Mouse (Mus musculus) CH12.LX (cell line): ENCODE results near the gene Hemgn. TPM values are rescaled to one million over a fixed set of nuclear protein-coding genes. Genes with fewer than 3 reads are reported as not detected.

Experiments used
- DNase-seq: peaks from one replicate; pipeline ENCODE4 v3.0.0-alpha.2; 2013; ENCODE audit errors: extremely low read depth
- H3K27ac ChIP-seq: 2 replicates; pipeline ENCODE4 v1.5.1; 2012; ENCODE audit warnings: low read depth, mild to moderate bottlenecking, control low read depth, moderate library complexity; ENCODE audit not compliant: insufficient read depth
- H3K27me3 ChIP-seq: replicated peaks from 2 replicates; pipeline ENCODE3; 2012; ENCODE audit warnings: inconsistent platforms
- H3K36me3 ChIP-seq, 2 experiments: replicated peaks in 1 of 2; 2 replicates each; pipeline versions ENCODE3 to v1.6.1; 2012; ENCODE audit warnings: inconsistent platforms in 1 of 2, low read length in 1 of 2, mild to moderate bottlenecking in 1 of 2, mixed read lengths in 1 of 2, moderate library complexity in 1 of 2; ENCODE audit not compliant: control insufficient read depth in 1 of 2, insufficient read depth in 1 of 2
- H3K4me1 ChIP-seq, 2 experiments: 2 replicates each; pipeline ENCODE4 v1.6.1; 2012; ENCODE audit warnings: inconsistent platforms in 1 of 2, moderate library complexity in 1 of 2; ENCODE audit not compliant: insufficient read depth in 2 of 2, control insufficient read depth in 1 of 2
- H3K4me2 ChIP-seq: 2 replicates; pipeline ENCODE4 v1.6.1; 2012; ENCODE audit warnings: low read depth, mild to moderate bottlenecking, control low read depth; ENCODE audit not compliant: poor library complexity, insufficient read depth, severe bottlenecking
- H3K4me3 ChIP-seq, 3 experiments: fragments of 150-350 bp in 1 of 3; sonication (generic) in 1 of 3; replicated peaks in 1 of 3; 2 replicates each; pipeline versions ENCODE3 to v1.5.1; 2011 to 2012; ENCODE audit warnings: low read depth in 2 of 3, low read length in 2 of 3, mild to moderate bottlenecking in 2 of 3, moderate library complexity in 2 of 3, control low read depth in 1 of 3, improper control_type of control experiment in 1 of 3, inconsistent platforms in 1 of 3, mixed read lengths in 1 of 3; ENCODE audit not compliant: poor library complexity in 1 of 3
- H3K79me2 ChIP-seq: replicated peaks from 2 replicates; pipeline ENCODE4 v1.6.1; 2012; ENCODE audit warnings: mild to moderate bottlenecking, moderate library complexity; ENCODE audit not compliant: control insufficient read depth, poor library complexity, insufficient read depth, severe bottlenecking; ENCODE audit errors: extremely low read depth
- H3K9ac ChIP-seq: 2 replicates; pipeline ENCODE4 v1.6.1; 2012; ENCODE audit warnings: low read depth, mild to moderate bottlenecking, control low read depth, moderate library complexity; ENCODE audit not compliant: insufficient read depth
- H3K9me3 ChIP-seq: replicated peaks from 2 replicates; pipeline ENCODE3; 2012; ENCODE audit warnings: low read length, inconsistent platforms, mixed read lengths
- BHLHE40 ChIP-seq: IDR thresholded peaks from 2 replicates; pipeline ENCODE4 v1.6.1; 2011; ENCODE audit warnings: mild to moderate bottlenecking, low read depth, low read length, improper control_type of control experiment
- CHD1 ChIP-seq: IDR thresholded peaks from 2 replicates; pipeline ENCODE4 v1.6.1; 2012; ENCODE audit warnings: low read depth, low read length, improper control_type of control experiment, inconsistent platforms
- CHD2 ChIP-seq: IDR thresholded peaks from 2 replicates; pipeline ENCODE4 v1.6.1; 2011; ENCODE audit warnings: low read length, improper control_type of control experiment
- CTCF ChIP-seq, 2 experiments: IDR thresholded peaks in 1 of 2; conservative IDR thresholded peaks in 1 of 2; 2 replicates each; pipeline ENCODE4 v1.5.1; 2011 to 2012; ENCODE audit warnings: low read depth in 2 of 2, low read length in 2 of 2, improper control_type of control experiment in 1 of 2, inconsistent platforms in 1 of 2, mild to moderate bottlenecking in 1 of 2, moderate library complexity in 1 of 2
- E2F4 ChIP-seq: IDR thresholded peaks from 2 replicates; pipeline ENCODE4 v1.6.1; 2011; ENCODE audit warnings: low read depth, low read length, improper control_type of control experiment; ENCODE audit not compliant: insufficient replicate concordance
- ELF1 ChIP-seq: IDR thresholded peaks from 2 replicates; pipeline ENCODE4 v1.6.1; 2014; ENCODE audit warnings: low read depth, mild to moderate bottlenecking, inconsistent platforms, low read length, improper control_type of control experiment
- EP300 ChIP-seq: IDR thresholded peaks from 2 replicates; pipeline ENCODE4 v1.6.1; 2011; ENCODE audit warnings: low read length, improper control_type of control experiment
- ETS1 ChIP-seq: conservative IDR thresholded peaks from 2 replicates; pipeline ENCODE4 v1.6.1; 2012; ENCODE audit warnings: low read depth, mild to moderate bottlenecking, inconsistent platforms, low read length, improper control_type of control experiment, moderate library complexity
- GABPA ChIP-seq: IDR thresholded peaks from 2 replicates; pipeline ENCODE4 v1.6.1; 2012; ENCODE audit warnings: low read depth, low read length, improper control_type of control experiment, inconsistent platforms; ENCODE audit not compliant: insufficient replicate concordance
- HCFC1 ChIP-seq: IDR thresholded peaks from 2 replicates; pipeline ENCODE4 v1.6.1; 2012; ENCODE audit warnings: low read depth, mild to moderate bottlenecking, inconsistent platforms, low read length, improper control_type of control experiment
- IRF4 ChIP-seq: IDR thresholded peaks from 2 replicates; pipeline ENCODE4 v1.6.1; 2014; ENCODE audit warnings: low read depth, mild to moderate bottlenecking, inconsistent platforms, low read length, improper control_type of control experiment
- JUN ChIP-seq: IDR thresholded peaks from 2 replicates; pipeline ENCODE4 v1.6.1; 2011; ENCODE audit warnings: low read depth, mild to moderate bottlenecking, low read length, improper control_type of control experiment, moderate library complexity; ENCODE audit not compliant: insufficient read depth
- JUND ChIP-seq: conservative IDR thresholded peaks from 2 replicates; pipeline ENCODE4 v1.6.1; 2011; ENCODE audit warnings: low read depth, low read length, improper control_type of control experiment
- KAT2A ChIP-seq: IDR thresholded peaks from 2 replicates; pipeline ENCODE4 v1.6.1; 2012; ENCODE audit warnings: low read length, improper control_type of control experiment, inconsistent platforms; ENCODE audit not compliant: insufficient replicate concordance
- MAFK ChIP-seq: IDR thresholded peaks from 2 replicates; pipeline ENCODE4 v1.6.1; 2011; ENCODE audit warnings: low read length, improper control_type of control experiment; ENCODE audit not compliant: insufficient replicate concordance
- MAX ChIP-seq: IDR thresholded peaks from 2 replicates; pipeline ENCODE4 v1.6.1; 2011; ENCODE audit warnings: low read length, improper control_type of control experiment
- MAZ ChIP-seq: IDR thresholded peaks from 2 replicates; pipeline ENCODE4 v1.6.1; 2012; ENCODE audit warnings: low read depth, mild to moderate bottlenecking, inconsistent platforms, low read length, improper control_type of control experiment, moderate library complexity
- MEF2A ChIP-seq: IDR thresholded peaks from 2 replicates; pipeline ENCODE4 v1.6.1; 2014; ENCODE audit warnings: low read depth, mild to moderate bottlenecking, inconsistent platforms, low read length, improper control_type of control experiment, borderline replicate concordance
- MXI1 ChIP-seq: IDR thresholded peaks from 2 replicates; pipeline ENCODE4 v1.6.1; 2011; ENCODE audit warnings: mild to moderate bottlenecking, low read depth, low read length, improper control_type of control experiment
- MYC ChIP-seq: IDR thresholded peaks from 2 replicates; pipeline ENCODE4 v1.6.1; 2011; ENCODE audit warnings: low read depth, mild to moderate bottlenecking, improper control_type of control experiment, low read length
- NELFE ChIP-seq: IDR thresholded peaks from 2 replicates; pipeline ENCODE4 v1.6.1; 2011; ENCODE audit warnings: low read depth, low read length, improper control_type of control experiment
- NRF1 ChIP-seq: IDR thresholded peaks from 2 replicates; pipeline ENCODE4 v1.6.1; 2014; ENCODE audit warnings: low read depth, mild to moderate bottlenecking, inconsistent platforms, low read length, improper control_type of control experiment, moderate library complexity
- PAX5 ChIP-seq: IDR thresholded peaks from 2 replicates; pipeline ENCODE4 v1.6.1; 2012; ENCODE audit warnings: low read length, inconsistent platforms, mixed read lengths
- POLR2A ChIP-seq: IDR thresholded peaks from 2 replicates; pipeline ENCODE4 v1.6.1; 2011; ENCODE audit warnings: low read depth, mild to moderate bottlenecking, improper control_type of control experiment, low read length
- POLR2AphosphoS2 ChIP-seq: IDR thresholded peaks from 2 replicates; pipeline ENCODE4 v1.6.1; 2011; ENCODE audit warnings: low read depth, low read length, improper control_type of control experiment
- RAD21 ChIP-seq: IDR thresholded peaks from 2 replicates; pipeline ENCODE4 v1.6.1; 2011; ENCODE audit warnings: low read depth, mild to moderate bottlenecking, low read length, improper control_type of control experiment, moderate library complexity
- RCOR1 ChIP-seq: conservative IDR thresholded peaks from 2 replicates; pipeline ENCODE4 v1.6.1; 2012; ENCODE audit warnings: low read depth, mild to moderate bottlenecking, inconsistent platforms, low read length, improper control_type of control experiment
- SIN3A ChIP-seq: IDR thresholded peaks from 2 replicates; pipeline ENCODE4 v1.6.1; 2012; ENCODE audit warnings: low read length, improper control_type of control experiment, inconsistent platforms
- SMC3 ChIP-seq: IDR thresholded peaks from 2 replicates; pipeline ENCODE4 v1.6.1; 2011; ENCODE audit warnings: low read depth, low read length, improper control_type of control experiment
- TBP ChIP-seq: conservative IDR thresholded peaks from 2 replicates; pipeline ENCODE4 v1.6.1; 2011; ENCODE audit warnings: low read depth, low read length, improper control_type of control experiment
- TCF12 ChIP-seq: IDR thresholded peaks from 2 replicates; pipeline ENCODE4 v1.6.1; 2014; ENCODE audit warnings: low read depth, mild to moderate bottlenecking, inconsistent platforms, low read length, improper control_type of control experiment
- UBTF ChIP-seq: IDR thresholded peaks from 2 replicates; pipeline ENCODE4 v1.6.1; 2012; ENCODE audit warnings: low read depth, mild to moderate bottlenecking, inconsistent platforms, low read length, improper control_type of control experiment, moderate library complexity
- USF1 ChIP-seq: IDR thresholded peaks from 2 replicates; pipeline ENCODE4 v1.6.1; 2014; ENCODE audit warnings: low read depth, mild to moderate bottlenecking, inconsistent platforms, low read length, improper control_type of control experiment
- USF2 ChIP-seq: conservative IDR thresholded peaks from 2 replicates; pipeline ENCODE4 v1.6.1; 2011; ENCODE audit warnings: low read depth, low read length, improper control_type of control experiment
- ZC3H11A ChIP-seq: IDR thresholded peaks from 2 replicates; pipeline ENCODE4 v1.6.1; 2012; ENCODE audit warnings: low read depth, mild to moderate bottlenecking, inconsistent platforms, low read length, improper control_type of control experiment
- ZKSCAN1 ChIP-seq: IDR thresholded peaks from 2 replicates; pipeline ENCODE4 v1.6.1; 2012; ENCODE audit warnings: low read depth, inconsistent platforms, low read length, improper control_type of control experiment, borderline replicate concordance
- ZMIZ1 ChIP-seq: IDR thresholded peaks from 2 replicates; pipeline ENCODE4 v1.6.1; 2012; ENCODE audit warnings: low read depth, mild to moderate bottlenecking, inconsistent platforms, low read length, improper control_type of control experiment
- ZNF384 ChIP-seq: IDR thresholded peaks from 2 replicates; pipeline ENCODE4 v1.6.1; 2012; ENCODE audit warnings: low read depth, low read length, improper control_type of control experiment, inconsistent platforms
- dilution Hi-C: fragments of 300-500 bp; cut with MboI; formaldehyde crosslinking; loops from 2 replicates; pipeline ENCODE4 v1.14.3; 2020; ENCODE audit warnings: low sequenced_read_pairs; ENCODE audit not compliant: extremely low pct_unique_long_range_greater_than_20kb, extremely low pct_ligation_motif_present
- in situ Hi-C: fragments of 300-500 bp; cut with MboI; formaldehyde crosslinking; loops from 3 replicates; pipeline ENCODE4 v1.14.3; 2019; ENCODE audit warnings: low sequenced_read_pairs, low pct_ligation_motif_present, low pct_unique_long_range_greater_than_20kb, mixed read lengths
- polyA plus RNA-seq: library from polyadenylated mRNA; unstranded; fragments of >175 nt; gene quantifications from 2 replicates; pipeline ENCODE4 v1.2.1, GENCODE M21; 2012; ENCODE audit warnings: low read depth; ENCODE audit not compliant: insufficient read length
- total RNA-seq, 2 experiments: library from RNA; depleted of rRNA; stranded (reverse); fragments of 300-350 nt in 1 of 2; fragments of >200 nt in 1 of 2; gene quantifications; 2 replicates each; pipeline ENCODE4 v1.2.3; 2012 to 2014

Gene Hemgn
- total and polyA plus RNA-seq, 3 experiments = not detected

DNA sequence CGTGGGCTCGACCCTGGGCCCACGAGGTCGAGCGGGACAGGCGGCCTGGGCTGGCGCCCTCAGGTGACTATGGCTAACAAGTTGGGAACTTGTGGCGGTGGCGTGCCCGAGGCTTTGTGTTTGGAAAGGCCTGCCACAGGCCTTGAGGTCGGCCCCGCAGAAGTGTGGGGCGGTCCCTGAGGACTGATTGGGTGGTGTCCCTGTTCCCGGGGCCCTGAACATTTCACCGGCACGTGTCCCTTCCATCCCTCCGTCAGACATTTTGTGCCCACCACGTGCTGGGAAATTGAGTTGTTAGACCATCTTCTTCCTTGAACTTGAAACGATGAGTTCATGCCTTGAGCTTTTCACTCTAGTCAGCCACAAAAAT, 39.2 kb upstream of the Hemgn start:
- H3K79me2 ChIP-seq = peaks cover 57% of the 10 kb centered on the region
- dilution Hi-C loops = no loop called here
- H3K36me3 ChIP-seq = peaks cover 0 to 24% of the 10 kb centered on the region in 2 experiments

GRCm38 (mm10) chr4:46451758-46452480, 38.6 kb upstream of the Hemgn start:
- peak overlapping the region; percentile 88 for H3K4me2 ChIP-seq
- peak; percentile 18; the same call in 1 of the 2 replicates for TF ChIP-seq TCF12
- TF ChIP-seq ZNF384 = peak; percentile 59; the same call in 1 of the 2 replicates
- no peak for TF ChIP-seq ETS1
- TF ChIP-seq RAD21 = no peak
- TF ChIP-seq MYC = no peak
- no peak for TF ChIP-seq BHLHE40
- no peak for TF ChIP-seq EP300
- no peak for TF ChIP-seq KAT2A
- TF ChIP-seq USF2 = no peak
- TF ChIP-seq MAX = no peak
- no peak for TF ChIP-seq GABPA
- no peak for TF ChIP-seq POLR2A
- no peak; the same call in 1 of the 2 replicates for TF ChIP-seq UBTF
- TF ChIP-seq MAZ = no peak
- TF ChIP-seq NRF1 = no peak
- no peak for TF ChIP-seq E2F4

More for the DNA sequence above, 39.2 kb upstream of the Hemgn start:
- Histone ChIP-seq H3K9ac (peak overlapping the region; percentile 100), H3K4me2 (peak overlapping the region; percentile 88), H3K4me1 (peaks cover 18 to 49% of the 10 kb centered on the region in 2 experiments), H3K27ac (peak overlapping the region; percentile 93), H3K9me3 (no peaks in the 10 kb centered on the region), H3K4me3 (peak overlapping the region; percentile 61 to 96 (median 80)), H3K27me3 (no peaks in the 10 kb centered on the region)
- TF ChIP-seq MYC = peak; percentile 100
- TF ChIP-seq HCFC1 = peak; percentile 13; the same call in 1 of the 2 replicates
- no peak for TF ChIP-seq MEF2A
- peak; percentile 95 for TF ChIP-seq MXI1
- TF ChIP-seq ZNF384 = no peak
- no peak for TF ChIP-seq CHD1
- TF ChIP-seq ZC3H11A = no peak
- TF ChIP-seq BHLHE40 = peak; percentile 99
- TF ChIP-seq PAX5 = no peak
- no peak for TF ChIP-seq CTCF (conservative IDR thresholded peaks at IDR 0.05 in 1 of 2, IDR thresholded peaks at IDR 0.05 in 1 of 2; ENCODE audit: low read depth in 2 of 2, low read length in 2 of 2)
- TF ChIP-seq KAT2A = no peak
- no peak for TF ChIP-seq ZKSCAN1
- TF ChIP-seq POLR2AphosphoS2 = no peak
- no peak for TF ChIP-seq CHD2
- TF ChIP-seq MAX = peak; percentile 100
- no peak; the same call in 1 of the 2 replicates for TF ChIP-seq ZMIZ1
- TF ChIP-seq USF1 = peak; percentile 68
- TF ChIP-seq SMC3 = no peak
- TF ChIP-seq JUN = no peak; the same call in 1 of the 2 replicates
- no peak for TF ChIP-seq MAZ
- peak; percentile 65 for TF ChIP-seq POLR2A
- no peak for TF ChIP-seq MAFK
- peak; percentile 41 for TF ChIP-seq TCF12
- no peak for TF ChIP-seq NELFE
- TF ChIP-seq RCOR1 = no peak; the same call in 1 of the 2 replicates
- TF ChIP-seq TBP = peak; percentile 78
- no peak for TF ChIP-seq EP300
- TF ChIP-seq UBTF = no peak
- TF ChIP-seq ELF1 = no peak; the same call in 1 of the 2 replicates
- peak; percentile 65 for TF ChIP-seq USF2
- no peak for TF ChIP-seq NRF1
- no peak; the same call in 1 of the 2 replicates for TF ChIP-seq IRF4
- TF ChIP-seq E2F4 = no peak
- TF ChIP-seq RAD21 = no peak
- no peak for TF ChIP-seq JUND
- peak; percentile 50; the same call in 1 of the 2 replicates for TF ChIP-seq SIN3A
- peak; percentile 54 for TF ChIP-seq ETS1
- no peak for TF ChIP-seq GABPA
- peak; percentile 89 for DNase-seq
- in situ Hi-C loops = no loop called here

More at GRCm38 (mm10) chr4:46451758-46452480, 38.6 kb upstream of the Hemgn start:
- in situ Hi-C loops (no loop called here), dilution Hi-C loops (no loop called here)
- peak overlapping the region; percentile 93 for H3K27ac ChIP-seq
- H3K9me3 ChIP-seq = no peaks in the 10 kb centered on the region
- peaks cover 52% of the 10 kb centered on the region for H3K79me2 ChIP-seq
- peak overlapping the region; percentile 100 for H3K9ac ChIP-seq
- DNase-seq = peak; percentile 47
- H3K4me1 ChIP-seq = peaks cover 15 to 44% of the 10 kb centered on the region in 2 experiments
- no peaks in the 10 kb centered on the region for H3K27me3 ChIP-seq
- H3K36me3 ChIP-seq = peaks cover 0 to 19% of the 10 kb centered on the region in 2 experiments
- H3K4me3 ChIP-seq = peak overlapping the region; percentile 61 to 96 (median 80)
